Mouse (Mus musculus) frontal cortex, adult (tissue): ENCODE measurements around the gene Numbl.

Source experiments
- ATAC-seq: cut with Nextera tagmentation; 2 replicates; pipeline ENCODE4 v1.9.2; 2017; ENCODE audit warnings: mild to moderate bottlenecking, moderate library complexity, mixed read lengths; ENCODE audit not compliant: low TSS enrichment

The Numbl gene

DNA sequence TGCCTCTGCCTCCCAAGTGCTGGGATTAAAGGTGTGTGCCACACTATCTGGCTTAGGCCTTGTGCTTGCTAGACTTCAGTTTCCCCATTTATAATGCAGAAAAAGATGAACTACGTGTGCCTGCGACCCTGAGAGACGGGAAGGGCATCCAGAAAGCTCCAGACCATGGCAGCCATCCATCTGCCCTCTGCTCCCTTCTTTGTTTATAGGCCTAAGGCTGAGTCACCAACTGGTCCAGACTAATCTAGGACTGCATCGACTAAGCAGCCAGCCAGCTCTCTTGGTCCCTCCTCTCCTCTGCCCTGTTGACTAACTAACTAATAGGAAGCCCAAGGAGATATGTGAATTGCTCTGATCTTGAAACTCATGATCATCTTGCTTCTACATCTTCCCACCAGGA, 37.7 kb downstream of the Numbl start:
- no peak for ATAC-seq

DNA sequence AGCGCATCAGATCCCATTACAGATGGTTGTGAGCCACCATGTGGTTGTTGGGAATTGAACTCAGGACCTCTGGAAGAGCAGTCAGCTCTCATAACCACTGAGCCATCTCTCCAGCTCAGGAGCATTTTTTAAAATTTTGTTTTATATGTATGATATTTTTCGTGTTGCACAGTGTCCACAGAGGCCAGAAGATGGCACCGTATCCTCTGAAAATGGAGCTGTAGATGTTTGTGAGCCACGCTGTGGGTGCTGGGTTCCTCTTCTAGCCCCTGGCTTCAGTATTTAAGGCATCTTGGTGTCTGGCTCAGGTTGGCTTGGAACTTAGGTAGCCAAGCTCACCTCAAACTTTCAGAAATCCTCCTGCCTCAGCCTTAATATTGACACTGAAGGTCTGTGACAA, 38.3 kb downstream of the Numbl start:
- ATAC-seq = no peak

DNA sequence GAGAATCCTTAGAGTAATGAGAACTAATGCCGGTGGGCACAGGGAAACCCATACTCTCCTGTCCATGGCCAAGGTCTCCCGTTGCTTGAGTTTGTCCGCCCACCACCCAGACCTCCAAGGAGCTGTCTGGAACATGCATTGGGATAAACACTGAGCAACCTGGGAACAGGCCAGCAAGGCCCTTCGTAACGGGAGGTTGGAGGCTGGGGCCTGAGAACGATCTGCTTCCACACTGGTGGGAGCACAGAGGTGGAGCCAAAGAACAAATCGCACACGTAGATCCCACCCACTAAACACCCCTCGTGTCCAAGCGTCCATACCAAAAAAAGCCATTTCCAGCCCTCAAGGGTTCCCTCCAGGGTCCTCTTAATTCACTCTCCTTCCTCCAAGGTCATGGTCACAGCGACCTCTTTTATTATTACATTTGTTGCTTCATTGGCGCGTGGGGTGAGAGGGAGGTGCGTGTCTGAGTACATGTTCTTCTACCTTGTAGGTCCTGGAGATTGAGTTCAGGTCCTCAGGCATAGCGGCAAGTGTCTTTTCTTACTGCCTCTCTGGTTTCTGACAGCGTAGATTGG, 39.9 kb downstream of the Numbl start:
- no peak for ATAC-seq

DNA sequence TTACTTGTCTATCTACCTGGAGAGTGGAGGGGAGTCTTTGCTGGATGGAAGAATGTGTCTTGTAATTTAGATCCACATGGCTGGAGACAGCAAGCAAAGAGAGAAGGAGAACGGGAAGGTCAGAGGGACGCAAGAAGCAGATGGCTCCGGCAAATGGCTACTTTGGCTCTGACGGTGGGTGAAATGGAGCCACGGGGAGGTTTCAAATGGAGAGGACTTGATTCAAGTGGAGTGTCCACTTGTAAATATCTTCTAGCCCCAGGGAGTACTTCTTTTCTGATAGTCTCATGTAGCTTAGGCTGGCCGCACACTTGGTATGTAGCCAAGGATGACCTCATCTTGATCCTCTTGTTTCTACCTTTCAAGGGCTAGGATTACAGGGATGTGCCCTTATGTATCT, 40.6 kb downstream of the Numbl start:
- ATAC-seq = no peak

DNA sequence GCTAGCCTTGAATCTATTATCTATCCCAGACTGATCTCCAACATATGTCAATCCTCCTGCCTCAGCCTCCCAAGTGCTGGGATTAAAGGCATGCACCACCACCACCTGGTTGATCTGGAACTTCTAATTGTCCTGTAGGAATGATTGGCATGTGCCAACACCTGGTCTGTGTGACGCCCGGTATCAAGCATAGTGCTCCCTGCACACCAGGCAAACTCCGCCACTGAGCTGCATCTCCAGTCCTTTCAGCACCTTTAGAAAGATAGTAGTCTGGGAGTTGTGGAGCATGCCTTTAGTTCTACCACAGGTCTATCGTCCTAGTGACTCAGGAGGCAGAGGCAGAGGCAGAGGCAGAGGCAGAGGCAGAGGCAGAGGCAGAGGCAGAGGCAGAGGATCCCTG, 42.1 kb downstream of the Numbl start:
- no peak for ATAC-seq

DNA sequence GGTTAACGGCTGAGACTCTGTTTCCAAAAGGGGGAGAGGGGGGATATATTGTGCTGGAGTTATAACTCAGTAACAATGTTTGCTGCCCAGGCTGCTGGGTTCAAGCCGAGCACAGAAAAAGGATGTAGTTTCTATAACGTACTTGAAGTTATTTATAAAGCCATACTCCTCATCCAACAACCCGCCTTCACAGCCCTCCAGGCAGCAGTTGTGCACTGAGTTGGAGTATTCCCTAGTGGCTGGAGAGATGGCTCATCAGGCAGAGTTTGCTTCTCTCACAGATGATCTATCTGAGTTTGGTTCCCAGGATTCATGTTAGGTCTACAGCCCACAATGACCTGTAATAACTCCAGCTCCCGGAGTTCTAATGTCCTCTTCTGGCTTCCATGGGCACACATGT, 42.6 kb downstream of the Numbl start:
- ATAC-seq = peak; percentile 85

DNA sequence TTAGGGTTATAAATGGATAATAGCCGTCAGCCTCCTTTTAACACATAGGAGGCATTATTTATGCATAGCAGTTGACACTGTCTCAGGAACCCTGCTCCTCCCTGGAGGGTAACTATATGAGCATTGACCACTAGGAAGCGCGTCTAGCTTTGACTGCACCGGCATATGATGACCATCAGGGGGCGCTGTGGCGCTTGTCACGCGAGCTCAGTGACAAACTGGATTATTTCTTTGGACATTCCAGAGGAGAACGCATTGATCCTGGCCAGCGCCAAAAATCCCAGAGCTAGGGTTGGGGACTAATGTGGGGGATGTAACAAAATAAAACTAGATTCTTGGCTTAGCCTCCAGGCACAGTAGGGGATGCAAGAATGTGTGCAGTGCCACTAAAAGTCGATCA, 43.9 kb downstream of the Numbl start:
- ATAC-seq = peak; percentile 36; the same call in 1 of the 2 replicates

DNA sequence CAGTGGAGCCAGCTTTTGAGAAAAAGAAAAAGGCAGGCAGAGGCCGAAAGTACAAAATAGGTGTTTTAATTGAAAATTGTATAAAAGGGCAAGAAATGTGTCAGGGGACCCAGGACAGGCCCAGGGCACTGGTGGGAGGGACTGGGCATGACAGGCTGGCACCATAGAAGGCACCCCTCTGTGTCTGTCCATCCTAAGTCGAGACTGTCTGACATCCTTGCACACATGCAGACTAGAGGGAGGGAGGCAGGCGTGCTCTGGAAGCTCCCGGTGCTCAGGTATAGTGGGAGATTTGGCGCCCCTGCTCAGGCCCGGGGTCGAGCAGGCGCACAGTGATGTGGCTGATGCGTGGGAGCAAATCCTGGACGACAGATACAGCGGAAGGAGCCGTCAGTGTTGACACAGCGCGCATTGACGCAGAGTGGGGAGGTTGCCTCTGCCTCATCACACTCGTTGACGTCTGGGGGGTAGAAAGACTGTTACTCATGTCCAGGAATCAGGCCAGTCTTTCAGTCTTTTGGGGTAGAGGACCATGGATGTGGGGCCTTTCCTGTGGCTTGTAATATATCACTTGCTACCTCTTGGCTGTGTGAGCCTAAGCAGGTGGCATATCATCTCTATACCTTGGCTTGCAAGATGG, 47.0 kb downstream of the Numbl start:
- no peak for ATAC-seq

DNA sequence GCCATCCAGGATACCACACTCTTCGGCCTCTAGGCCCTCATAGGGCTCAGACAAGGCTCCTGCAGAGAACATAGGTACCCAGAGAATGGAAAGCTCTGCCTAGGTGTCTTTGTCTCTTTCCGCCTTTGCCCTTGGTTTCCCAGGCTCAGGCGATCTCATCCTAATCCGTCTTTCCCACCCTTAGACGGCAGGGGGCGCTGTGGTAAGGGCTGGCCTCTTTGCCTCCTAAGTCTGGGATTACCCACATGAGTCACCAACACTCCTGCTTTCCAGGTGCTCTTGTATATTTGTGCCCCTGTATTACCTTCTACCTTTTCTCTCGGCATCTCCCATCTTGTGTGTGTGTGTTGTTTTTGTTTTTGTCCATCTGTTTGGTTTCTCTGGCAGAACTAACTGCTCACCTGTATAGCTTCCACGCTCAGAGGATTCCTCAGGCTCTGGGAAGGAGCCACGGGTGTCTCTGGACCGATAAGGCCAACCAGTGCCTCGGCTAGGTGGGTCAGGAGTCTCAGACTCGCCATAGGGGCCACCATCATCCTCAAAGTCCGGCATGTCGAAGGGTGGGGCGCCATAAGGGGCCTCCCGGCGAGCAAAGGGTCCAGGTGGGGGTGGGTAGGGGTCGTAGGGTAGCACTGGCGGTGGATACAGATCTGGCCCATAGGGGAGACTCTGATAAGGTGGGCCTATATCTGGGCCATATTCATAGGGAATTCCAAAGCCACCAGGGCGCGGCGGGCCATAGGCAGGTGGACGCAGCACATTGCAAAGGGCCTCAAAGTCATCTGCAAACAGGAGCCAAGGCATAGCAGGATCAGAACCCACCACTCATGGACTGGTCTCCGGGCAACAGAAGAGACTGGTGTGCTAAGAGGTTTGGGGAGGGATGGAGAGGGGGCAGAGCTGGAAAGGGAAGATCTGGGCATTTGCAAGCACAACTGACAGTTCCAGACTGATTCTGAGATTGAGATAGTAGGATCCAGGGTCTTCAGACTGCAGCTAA, 48.2 kb downstream of the Numbl start:
- ATAC-seq = no peak

DNA sequence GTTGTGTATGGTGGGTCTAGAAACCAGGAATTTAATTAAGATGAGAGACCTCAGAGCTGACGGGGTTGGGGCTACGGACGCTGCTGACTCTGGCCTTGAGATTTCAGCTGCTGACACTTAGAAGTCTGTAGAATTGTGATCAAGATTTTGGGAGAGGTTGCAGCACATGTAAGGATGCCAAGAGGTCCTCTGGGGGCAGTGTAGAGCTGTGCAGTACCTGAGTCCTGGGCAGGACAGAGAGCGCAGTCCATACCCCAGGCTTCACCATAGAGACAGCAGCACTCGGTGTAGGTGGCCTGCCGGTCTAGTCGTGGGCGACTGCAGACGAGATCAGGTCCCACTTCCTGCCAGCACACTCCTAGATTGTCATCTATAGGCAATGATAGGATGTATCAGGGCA, 49.3 kb downstream of the Numbl start:
- ATAC-seq = no peak

DNA sequence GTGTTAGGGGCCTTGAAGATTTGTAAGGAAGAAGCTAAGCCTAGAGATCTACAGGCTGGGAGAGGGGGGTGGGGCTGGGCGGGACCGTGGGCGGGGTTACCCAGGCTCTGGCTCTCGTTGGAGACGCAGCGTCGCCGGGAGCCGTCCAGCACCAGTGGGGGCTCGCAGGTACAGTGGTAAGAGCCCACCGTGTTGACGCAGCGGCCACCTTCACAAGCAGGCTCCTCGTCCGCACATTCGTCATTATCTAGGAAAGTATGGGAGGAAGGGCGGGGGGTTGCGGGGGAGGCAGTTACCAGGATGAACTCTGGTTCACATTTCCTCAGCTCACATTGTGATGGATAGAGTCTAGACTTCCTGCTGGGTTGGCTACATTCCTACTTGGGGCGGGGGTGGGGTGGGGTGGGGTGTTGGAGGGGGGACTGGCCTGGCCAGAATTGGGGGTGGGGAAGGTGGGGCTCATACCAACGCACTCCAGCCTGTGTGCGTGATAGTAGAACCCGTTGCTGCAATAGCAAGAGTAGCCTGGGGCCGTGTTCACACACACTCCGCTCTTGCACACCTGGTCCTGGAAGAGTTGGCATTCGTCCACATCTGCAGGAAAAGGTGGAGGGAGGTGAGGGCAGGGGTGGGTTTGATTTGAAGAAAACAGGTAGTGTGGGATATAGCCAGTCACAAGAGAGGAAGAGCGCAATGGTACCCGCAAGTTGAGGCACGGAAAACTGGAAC, 50.8 kb downstream of the Numbl start:
- no peak for ATAC-seq

DNA sequence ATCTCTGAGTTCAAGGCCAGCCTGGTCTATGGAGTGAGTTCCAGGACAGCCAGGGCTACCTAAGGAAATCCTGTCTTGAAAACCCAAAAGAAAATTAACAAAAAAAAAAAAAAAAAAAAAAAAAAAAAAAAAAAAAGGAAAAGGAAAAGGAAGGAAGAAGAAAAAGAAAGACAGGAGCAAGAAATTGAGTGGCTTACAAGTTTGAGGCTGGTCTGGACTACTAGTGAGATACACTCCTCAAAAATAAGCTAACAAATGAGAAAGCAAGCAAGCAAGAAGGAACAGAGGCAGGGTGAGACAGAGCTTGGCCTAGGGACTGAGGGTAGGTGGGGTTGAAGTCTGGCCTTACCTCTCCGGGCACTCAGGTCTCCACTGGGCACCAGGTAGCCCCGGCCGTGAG, 51.6 kb downstream of the Numbl start:
- ATAC-seq = no peak

DNA sequence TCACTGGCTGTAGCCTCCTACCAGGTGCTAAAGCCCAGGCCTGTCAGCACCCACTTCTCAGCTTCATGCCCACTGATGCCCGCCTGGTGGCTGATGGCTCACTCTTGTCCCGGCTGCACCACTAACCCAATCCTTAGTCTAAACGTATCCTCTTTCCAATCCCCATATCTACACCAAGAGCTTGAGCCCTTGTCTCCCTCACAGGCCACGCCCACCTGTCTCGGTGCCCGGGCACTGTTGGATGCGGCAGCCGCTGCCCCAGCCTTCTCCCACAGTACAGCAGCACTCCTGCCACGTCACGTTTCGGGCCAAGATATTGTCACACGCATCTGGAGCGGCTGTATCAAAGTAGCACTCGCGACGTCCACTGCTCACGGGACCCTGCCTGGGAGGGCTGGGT, 52.1 kb downstream of the Numbl start:
- no peak; the same call in 1 of the 2 replicates for ATAC-seq

DNA sequence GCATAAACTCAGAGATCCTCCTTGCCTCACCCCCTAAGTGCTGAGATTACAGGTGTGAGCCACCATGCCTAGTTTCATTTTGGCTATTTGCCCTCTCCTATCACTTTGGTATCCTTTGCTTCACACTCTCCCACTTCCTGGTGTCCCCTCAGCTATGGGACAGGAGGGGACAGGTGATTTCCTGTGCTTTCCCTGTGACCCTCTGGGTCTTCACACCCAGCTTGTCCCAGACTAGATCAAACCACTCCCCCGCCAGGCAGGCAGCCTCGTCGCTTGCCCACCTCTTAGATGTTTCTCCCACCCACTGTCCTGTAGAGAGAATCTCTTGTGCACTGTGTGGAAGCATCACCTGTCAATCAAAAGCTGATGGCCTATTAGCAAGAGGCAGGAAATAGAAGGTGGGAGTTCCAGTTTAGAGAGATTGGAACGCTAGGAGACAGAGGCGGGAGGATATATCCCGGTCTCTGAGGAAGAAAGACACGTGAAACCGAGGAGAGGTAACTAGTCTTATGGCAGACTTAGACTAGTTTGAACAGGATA, 52.8 kb downstream of the Numbl start:
- ATAC-seq = no peak

DNA sequence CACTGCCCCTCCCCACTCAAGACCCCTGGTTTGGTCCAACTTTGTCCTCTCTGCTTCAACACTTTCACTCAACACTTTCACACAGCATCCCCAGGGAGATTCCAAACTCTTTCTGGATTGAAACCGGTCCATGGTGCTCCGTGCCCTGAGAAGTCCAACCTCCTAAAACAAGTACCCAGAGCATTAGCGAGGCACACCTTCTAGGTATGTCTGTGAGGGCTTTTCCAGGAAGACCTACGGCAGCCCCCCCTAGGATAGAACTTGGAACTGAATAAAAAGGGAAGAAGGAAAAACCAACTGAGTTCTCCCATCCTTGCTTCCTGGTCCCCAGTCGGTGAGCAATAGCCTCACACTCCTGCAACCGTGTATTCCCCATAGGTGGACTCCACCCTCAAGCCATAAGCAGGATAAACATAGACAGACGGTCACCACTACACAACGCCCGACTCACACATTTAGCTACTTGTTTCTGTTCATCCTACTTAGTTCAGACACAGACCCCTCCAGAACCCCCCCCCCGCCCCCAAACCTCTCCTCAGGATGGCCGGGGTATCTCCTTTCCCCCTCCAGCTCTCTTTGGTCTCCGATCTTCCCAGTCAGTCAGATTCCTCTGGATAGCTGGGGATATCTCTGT, 53.5 kb downstream of the Numbl start:
- ATAC-seq = no peak

DNA sequence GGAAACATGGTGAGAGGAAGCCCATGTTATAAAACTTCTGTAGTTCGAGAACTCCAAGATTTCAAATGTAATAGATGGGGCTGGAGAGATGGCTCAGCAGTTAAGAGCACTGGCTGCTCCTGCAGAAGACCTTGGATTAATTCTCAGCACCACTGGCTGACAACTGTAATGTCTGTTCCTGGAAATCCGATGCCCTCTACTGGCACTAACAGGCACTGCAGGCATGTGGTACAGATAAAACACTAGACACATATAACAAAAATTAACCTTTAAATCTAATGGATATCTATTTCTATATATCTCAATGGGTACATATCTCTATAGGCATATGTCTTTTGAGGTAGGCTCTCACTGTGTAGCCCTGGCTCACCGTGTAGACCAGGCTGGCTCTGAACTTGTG, 56.2 kb downstream of the Numbl start:
- no peak for ATAC-seq

DNA sequence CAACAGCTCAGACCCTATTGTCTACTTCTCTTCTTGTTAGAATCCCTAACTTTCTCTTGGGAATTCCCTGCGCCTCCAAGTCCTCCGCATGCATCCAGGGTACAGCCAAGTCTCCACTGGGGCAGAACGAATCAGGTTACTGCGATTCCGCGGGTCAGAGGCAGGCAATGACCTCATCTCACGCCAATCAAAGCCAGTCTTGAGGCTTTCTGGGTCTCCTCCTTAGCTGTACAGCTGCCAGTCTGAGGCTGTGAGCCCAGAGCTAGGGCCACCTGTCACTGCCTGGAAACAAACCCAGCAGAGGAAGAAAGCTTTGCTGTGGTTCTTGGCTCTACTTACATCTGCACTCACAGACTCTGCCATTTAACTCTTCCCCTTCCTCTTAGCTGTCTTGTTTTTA, 57.7 kb downstream of the Numbl start:
- ATAC-seq = peak; percentile 52; the same call in 1 of the 2 replicates

DNA sequence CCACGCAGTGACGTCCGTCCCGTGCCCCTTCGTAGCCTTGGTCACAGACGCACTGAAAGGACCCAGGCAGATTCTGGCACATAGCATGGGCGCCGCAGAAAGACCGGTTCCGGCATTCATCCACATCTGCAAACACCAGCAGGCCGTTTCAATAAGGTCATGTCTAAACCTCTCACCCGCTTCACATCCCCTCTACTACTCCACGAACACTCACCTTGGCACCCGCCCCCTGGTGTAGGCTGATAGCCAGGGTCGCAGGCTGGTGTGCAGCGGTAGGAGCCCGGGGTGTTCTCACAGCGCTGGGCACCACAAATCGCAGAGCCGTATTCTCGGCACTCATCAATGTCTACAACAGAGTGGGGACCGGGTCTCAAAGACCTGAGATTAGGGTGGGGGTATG, 61.2 kb downstream of the Numbl start:
- no peak for ATAC-seq

DNA sequence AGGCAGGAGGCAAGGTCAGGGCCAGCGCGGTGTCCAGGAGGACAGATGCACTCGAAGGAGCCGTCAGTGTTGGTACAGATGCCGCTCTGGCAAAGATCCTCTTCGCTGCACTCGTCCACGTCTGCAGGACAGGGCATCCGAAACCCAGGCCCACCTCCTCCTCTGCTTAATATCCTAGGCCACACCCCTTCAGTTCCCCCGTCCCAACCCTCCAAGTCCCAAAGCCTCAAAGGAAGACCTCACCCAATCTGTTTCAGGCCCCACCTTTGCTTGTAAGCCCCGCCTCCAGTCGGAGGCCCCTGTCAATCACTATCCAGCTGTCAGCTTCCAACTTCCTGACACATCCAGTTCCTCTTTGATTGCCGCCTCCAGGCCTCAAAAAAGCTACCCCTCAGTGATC, 64.1 kb downstream of the Numbl start:
- ATAC-seq = no peak

DNA sequence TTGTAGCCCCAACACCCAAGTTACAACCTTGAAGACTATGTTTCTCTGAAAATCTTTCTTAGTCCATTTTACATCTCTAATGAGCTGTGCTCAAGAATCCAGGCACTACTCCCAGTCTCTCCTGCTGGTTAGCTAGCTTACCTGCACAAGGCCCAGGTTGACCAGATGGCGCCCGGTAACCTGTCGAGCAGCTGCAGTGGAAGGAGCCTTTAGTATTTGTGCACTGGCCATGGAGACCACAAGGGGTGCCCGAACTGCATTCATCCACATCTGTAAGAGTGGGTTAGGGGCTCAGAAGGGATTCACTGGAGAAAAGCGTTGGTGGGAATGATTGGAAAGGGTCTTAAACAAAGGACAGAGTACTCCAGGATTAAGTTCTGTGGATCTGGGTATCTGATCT, 64.8 kb downstream of the Numbl start:
- ATAC-seq = no peak

DNA sequence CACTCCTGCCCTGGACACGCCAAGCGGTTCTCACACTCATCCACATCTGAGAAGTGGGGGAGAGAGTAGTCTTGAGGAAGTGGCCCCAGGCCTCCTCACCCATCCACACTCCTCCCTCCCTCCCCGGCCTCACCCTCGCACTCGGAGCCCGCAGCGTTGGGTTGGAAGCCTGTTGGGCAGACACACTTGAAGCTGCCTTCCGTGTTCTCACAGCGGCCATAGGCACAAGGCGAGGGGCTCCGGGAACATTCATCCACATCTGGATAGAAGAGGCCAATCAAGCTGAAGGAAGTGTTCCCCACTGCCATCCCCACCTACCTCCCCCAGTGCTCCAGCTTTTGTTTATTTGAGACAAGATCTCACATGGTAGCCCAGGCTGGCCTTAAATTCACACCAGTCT, 65.9 kb downstream of the Numbl start:
- ATAC-seq = no peak
